ENCODE assay signal across 9 mouse cellular contexts in genomic region chr4:66401186-66401681, GRCm38 (mm10). TPM values are rescaled to one million over a fixed set of nuclear protein-coding genes. Genes with fewer than 3 reads are reported as not detected.
A peak's percentile ranks its signal among the peaks of the same experiment; 100 is the strongest.
DNase-seq lines count a peak whose midpoint lies in the region; ATAC-seq and TF ChIP-seq lines count a peak whose summit lies in the region.
"Had no signal": no experiment of that assay in that cellular context is flagged by ENCODE, and none has a peak within 500 bp of the region (broad histone marks: within the 10 kb centered on the region; RNA-seq: fewer than 3 reads in every experiment).

No protein-coding gene starts in this region.

- H3K4me3 ChIP-seq in intestine, postnatal 0 days (ENCODE audit: low read depth, low read length), result no peak overlapping the region
- H3K4me3 ChIP-seq in intestine, embryonic 15.5 days (replicated peaks), result no peak overlapping the region
- 0 out of 2 replicates have a peak overlapping the region, but pooled peaks have one; percentile 7 for H3K4me3 ChIP-seq in neural tube, embryonic 12.5 days

- peak; percentile 44 for DNase-seq in embryo, embryonic 10.5 days (ENCODE audit: low spot score)
- peak; percentile 21 to 58 for DNase-seq in layer of hippocampus, adult 18-20 months (ENCODE audit: low spot score in 2 of 2)
- no peak for DNase-seq in T-cell, adult 2 months (ENCODE audit: low spot score)
- no peak for DNase-seq in kidney, adult 9 months

- no peak overlapping the region for H3K9ac ChIP-seq in intestine, postnatal 0 days (ENCODE audit: low read depth, low read length)
- H3K9ac ChIP-seq in intestine, embryonic 15.5 days, result no peak overlapping the region
- no peak overlapping the region for H3K9ac ChIP-seq in neural tube, embryonic 12.5 days

- H3K27ac ChIP-seq in intestine, postnatal 0 days (ENCODE audit: low read depth, low read length), result no peak overlapping the region
- H3K27ac ChIP-seq in intestine, embryonic 15.5 days, result no peak overlapping the region
- H3K27ac ChIP-seq in neural tube, embryonic 12.5 days, result no peak overlapping the region

- H3K9me3 ChIP-seq in intestine, postnatal 0 days (ENCODE audit: control insufficient read depth), result no peaks in the 10 kb centered on the region
- H3K9me3 ChIP-seq in intestine, embryonic 15.5 days, result no peaks in the 10 kb centered on the region
- H3K9me3 ChIP-seq in neural tube, embryonic 12.5 days, result no peaks in the 10 kb centered on the region

- H3K4me2 ChIP-seq in intestine, postnatal 0 days (replicated peaks; ENCODE audit: low read depth), result no peak overlapping the region
- no peak overlapping the region for H3K4me2 ChIP-seq in intestine, embryonic 15.5 days (replicated peaks)
- peak overlapping the region; percentile 95 for H3K4me2 ChIP-seq in neural tube, embryonic 12.5 days (replicated peaks)

- 30% methylated on average over 8 of the region's 8 CpGs for WGBS in intestine, postnatal 0 days
- WGBS in intestine, embryonic 15.5 days, result 26% methylated on average over 8 of the region's 8 CpGs
- 28% methylated on average over 8 of the region's 8 CpGs for WGBS in neural tube, embryonic 12.5 days

- peaks cover 29% of the 10 kb centered on the region for H3K27me3 ChIP-seq in intestine, postnatal 0 days (replicated peaks; ENCODE audit: control insufficient read depth, insufficient read depth, low read length)
- peaks cover 28% of the 10 kb centered on the region for H3K27me3 ChIP-seq in intestine, embryonic 15.5 days (replicated peaks)
- H3K27me3 ChIP-seq in neural tube, embryonic 12.5 days (replicated peaks), result peaks cover 17% of the 10 kb centered on the region
- H3K27me3 ChIP-seq: CH12.LX had no signal

- peak; percentile 57 for TF ChIP-seq CTCF in intestine, postnatal 0 days (IDR thresholded peaks at IDR 0.05; ENCODE audit: low read depth)

- H3K36me3 ChIP-seq in intestine, postnatal 0 days (ENCODE audit: control insufficient read depth, insufficient read depth), result no peaks in the 10 kb centered on the region
- no peaks in the 10 kb centered on the region for H3K36me3 ChIP-seq in intestine, embryonic 15.5 days
- no peaks in the 10 kb centered on the region for H3K36me3 ChIP-seq in neural tube, embryonic 12.5 days

- no peaks in the 10 kb centered on the region for H3K4me1 ChIP-seq in intestine, postnatal 0 days (replicated peaks; ENCODE audit: control insufficient read depth, insufficient read depth, low read length)
- H3K4me1 ChIP-seq in intestine, embryonic 15.5 days (replicated peaks), result peaks cover 9% of the 10 kb centered on the region; the same call in 1 of the 2 replicates
- H3K4me1 ChIP-seq in neural tube, embryonic 12.5 days, result peaks cover 12% of the 10 kb centered on the region; the same call in 1 of the 2 replicates

- no peak for ATAC-seq in intestine, postnatal 0 days
- ATAC-seq in intestine, embryonic 15.5 days, result no peak
- ATAC-seq in neural tube, embryonic 12.5 days (ENCODE audit: low FRiP score, low read depth), result no peak
- ATAC-seq in megakaryocyte-erythroid progenitor cell, adult 5-6 weeks (replicated peaks; ENCODE audit: low FRiP score, low TSS enrichment, poor library complexity, severe bottlenecking), result no peak

RNA-seq across cellular contexts. Expression of gene Astn2, which starts 3.2 kb away (rescaled TPM):
- polyA plus RNA-seq in intestine, postnatal 0 days (2015; fragmentation: Nextera tagmentation; extraction: Ambion mirVana), result 0.18 TPM in 2 replicates
- polyA plus RNA-seq in intestine, embryonic 15.5 days (2015; fragmentation: Nextera tagmentation; extraction: Ambion mirVana), result 0.55 and 0.57 TPM in 2 replicates
- 10 to 100 TPM; 23.6 to 24.0 TPM for total RNA-seq in layer of hippocampus, adult 18-20 months (2021)
- 1.9 and 2.6 TPM in 2 replicates for polyA plus RNA-seq in neural tube, embryonic 12.5 days (2016; fragmentation: Nextera tagmentation; extraction: Ambion mirVana)
- not detected in 2 replicates for total RNA-seq in megakaryocyte-erythroid progenitor cell, adult 5-6 weeks (2014; fragmentation: Nextera tagmentation)
- total RNA-seq in megakaryocyte-erythroid progenitor cell, adult 5-6 weeks (2017), result not detected in 2 replicates
- total RNA-seq: CH12.LX had no signal

Comparison
In these comparisons a context has a peak if more than half of its experiments do, and no peak if none do; other contexts are left out.
1. DNase-seq: peak in embryo, embryonic 10.5 days (single experiment) and layer of hippocampus, adult 18-20 months (2 of 2); none in T-cell, adult 2 months (single experiment) and kidney, adult 9 months (single experiment).